Mouse (Mus musculus) lung, postnatal 0 days (tissue): ENCODE measurements around the gene H2al2a. TPM values are rescaled to one million over a fixed set of nuclear protein-coding genes. Genes with fewer than 3 reads are reported as not detected.
A peak's percentile ranks its signal among the peaks of the same experiment; 100 is the strongest.

Experiments
- ATAC-seq: fragments of 200-750 bp; cut with Nextera tagmentation; 2 replicates; pipeline ENCODE4 v1.8.0; 2017; ENCODE audit warnings: moderate library complexity
- DNase-seq: peaks from one replicate; pipeline ENCODE4 v3.0.0-alpha.2; 2016; ENCODE audit warnings: low spot score
- H3K27ac ChIP-seq: fragments of 300-500 bp; sonication (generic); 2 replicates; pipeline ENCODE4 v1.5.1; 2014; ENCODE audit warnings: antibody characterized with exemption, mild to moderate bottlenecking, low read length, mixed read lengths
- H3K27me3 ChIP-seq: fragments of 300-500 bp; sonication (generic); replicated peaks from 2 replicates; pipeline ENCODE4 v1.6.1; 2014; ENCODE audit warnings: low read length, mixed read lengths; ENCODE audit not compliant: insufficient read depth
- H3K36me3 ChIP-seq: fragments of 300-500 bp; sonication (generic); 2 replicates; pipeline ENCODE4 v1.6.1; 2014; ENCODE audit warnings: low read length, mixed read lengths; ENCODE audit not compliant: insufficient read depth
- H3K4me1 ChIP-seq: fragments of 300-500 bp; sonication (generic); 2 replicates; pipeline ENCODE4 v1.6.1; 2014; ENCODE audit warnings: antibody characterized with exemption, low read depth, low read length, mixed read lengths; ENCODE audit not compliant: insufficient read depth
- H3K4me2 ChIP-seq: fragments of 300-500 bp; sonication (generic); replicated peaks from 2 replicates; pipeline ENCODE4 v1.6.1; 2014; ENCODE audit warnings: low read depth, mild to moderate bottlenecking, low read length, moderate library complexity, mixed read lengths
- H3K4me3 ChIP-seq: fragments of 300-500 bp; sonication (generic); 2 replicates; pipeline ENCODE4 v1.5.1; 2014; ENCODE audit warnings: low read depth, low read length
- H3K9ac ChIP-seq: fragments of 300-500 bp; sonication (generic); replicated peaks from 2 replicates; pipeline ENCODE4 v1.6.1; 2014; ENCODE audit warnings: low read depth, mild to moderate bottlenecking
- H3K9me3 ChIP-seq: fragments of 300-500 bp; sonication (generic); 2 replicates; pipeline ENCODE4 v1.6.1; 2016; ENCODE audit warnings: low read length, mixed read lengths
- CTCF ChIP-seq: IDR thresholded peaks from 2 replicates; pipeline ENCODE4 v1.5.1; 2016; ENCODE audit warnings: antibody characterized with exemption, mild to moderate bottlenecking
- EP300 ChIP-seq: IDR thresholded peaks from 2 replicates; pipeline ENCODE4 v1.6.1; 2016; ENCODE audit warnings: antibody characterized with exemption, mild to moderate bottlenecking, control low read depth
- WGBS: fragments of 180-500 bp; shearing (Covaris S2); extraction: QIAGEN DNeasy Blood & Tissue Kit; methylation state at CpG from one replicate; pipeline ENCODE4 v1.1.7; 2014; 5-methylcytosine and 5-hydroxymethylcytosine counted together
- polyA plus RNA-seq: library from polyadenylated mRNA; unstranded; fragments of >200 nt; fragmentation: Nextera tagmentation; extraction: Ambion mirVana; gene quantifications from 2 replicates; pipeline ENCODE4 v1.2.1, GENCODE M21; 2015

Gene H2al2a
- not detected in 2 replicates for polyA plus RNA-seq

DNA sequence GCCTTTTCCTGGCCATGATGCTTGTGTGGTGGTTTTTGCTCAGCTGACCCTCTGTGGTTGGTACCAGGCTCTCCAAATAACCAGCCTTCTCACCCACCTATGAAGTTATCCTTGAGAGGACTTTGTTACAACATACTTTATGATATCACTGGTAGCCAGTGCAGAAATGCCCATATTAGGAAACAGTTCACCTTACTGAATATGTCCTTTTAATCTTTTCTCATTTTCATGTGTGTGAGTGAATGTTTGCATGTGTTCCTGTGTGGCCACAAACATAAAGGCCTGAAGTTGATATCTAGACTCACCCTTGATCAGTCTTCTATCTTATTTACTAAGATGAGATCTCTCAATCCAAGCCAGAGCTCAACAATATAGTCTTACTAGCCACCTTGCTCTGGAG is at the start of gene H2al2a:
TSS of gene H2al2a (minus strand) at position 101 of the 400 bp plus-strand sequence.
- ATAC-seq (no peak), DNase-seq (no peak)
- H3K27ac ChIP-seq, result no peak within 1 kb of the TSS
- TF ChIP-seq EP300 (no peak), CTCF (no peak)
- H3K9ac ChIP-seq, result no peak within 1 kb of the TSS
- H3K36me3 ChIP-seq, result no peaks in the 10 kb centered on the region
- no peaks in the 10 kb centered on the region for H3K27me3 ChIP-seq
- H3K9me3 ChIP-seq, result no peaks in the 10 kb centered on the region
- H3K4me2 ChIP-seq, result no peak within 1 kb of the TSS
- no peaks in the 10 kb centered on the region for H3K4me1 ChIP-seq
- H3K4me3 ChIP-seq, result no peak within 1 kb of the TSS

DNA sequence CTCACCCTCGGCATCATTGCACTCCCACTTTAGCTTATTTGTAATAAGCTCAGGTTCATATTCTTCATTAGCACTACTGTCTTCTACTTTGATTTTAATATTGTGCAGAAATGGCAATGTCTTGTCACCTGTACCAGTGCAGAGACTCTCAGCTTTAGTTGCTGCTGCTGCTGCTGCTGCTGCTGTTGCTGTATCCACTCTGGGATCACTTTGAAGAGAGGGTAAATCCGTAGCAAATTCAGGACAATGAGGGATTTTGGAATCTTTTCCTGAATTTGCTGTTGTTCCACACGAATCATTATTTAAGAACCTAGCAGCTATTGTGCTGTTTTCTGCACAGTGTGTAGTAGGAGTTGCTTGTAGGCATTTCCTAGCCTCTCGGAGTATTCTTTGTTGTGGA is 49.4 kb upstream of the H2al2a start:
- Histone ChIP-seq H3K9ac (peak overlapping the region; percentile 79; the same call in 1 of the 2 replicates), H3K4me1 (peaks cover 27% of the 10 kb centered on the region), H3K27ac (peak overlapping the region; percentile 96), H3K4me3 (peak overlapping the region; percentile 81), H3K27me3 (no peaks in the 10 kb centered on the region), H3K4me2 (peak overlapping the region; percentile 64), H3K9me3 (no peaks in the 10 kb centered on the region), H3K36me3 (no peaks in the 10 kb centered on the region)
- DNase-seq (no peak), ATAC-seq (no peak)
- WGBS, result 2% methylated on average over 4 of the region's 4 CpGs
- TF ChIP-seq CTCF, result no peak
- no peak for TF ChIP-seq EP300

DNA sequence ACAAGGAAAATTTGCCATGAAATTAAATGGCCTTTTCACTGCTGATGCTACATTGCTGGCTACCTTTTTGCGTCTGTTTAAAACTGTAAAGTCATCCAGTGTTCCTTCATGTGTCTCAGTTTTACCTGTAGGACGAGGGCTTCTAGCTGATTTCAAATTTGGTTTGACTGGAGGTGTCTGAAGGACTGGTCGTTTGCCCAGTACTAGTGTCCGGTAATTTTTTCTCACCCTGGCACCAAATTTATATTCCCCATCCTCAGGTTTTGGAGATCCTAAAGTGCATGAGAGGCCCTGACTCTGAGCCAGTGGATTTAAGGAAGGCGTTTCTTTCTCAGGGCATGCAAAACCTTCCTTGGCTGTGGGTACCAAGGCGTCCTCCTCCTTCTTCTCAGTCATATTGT is 49.0 kb upstream of the H2al2a start:
- Histone ChIP-seq H3K4me1 (peaks cover 29% of the 10 kb centered on the region), H3K36me3 (no peaks in the 10 kb centered on the region), H3K9ac (peak overlapping the region; percentile 79; the same call in 1 of the 2 replicates), H3K4me2 (peak overlapping the region; percentile 64), H3K27me3 (no peaks in the 10 kb centered on the region), H3K27ac (no peak overlapping the region), H3K4me3 (peak overlapping the region; percentile 81; the same call in 1 of the 2 replicates), H3K9me3 (no peaks in the 10 kb centered on the region)
- TF ChIP-seq CTCF, result no peak
- no peak for TF ChIP-seq EP300
- DNase-seq (no peak), ATAC-seq (no peak)
- WGBS, result 26% methylated on average over 6 of the region's 6 CpGs

DNA sequence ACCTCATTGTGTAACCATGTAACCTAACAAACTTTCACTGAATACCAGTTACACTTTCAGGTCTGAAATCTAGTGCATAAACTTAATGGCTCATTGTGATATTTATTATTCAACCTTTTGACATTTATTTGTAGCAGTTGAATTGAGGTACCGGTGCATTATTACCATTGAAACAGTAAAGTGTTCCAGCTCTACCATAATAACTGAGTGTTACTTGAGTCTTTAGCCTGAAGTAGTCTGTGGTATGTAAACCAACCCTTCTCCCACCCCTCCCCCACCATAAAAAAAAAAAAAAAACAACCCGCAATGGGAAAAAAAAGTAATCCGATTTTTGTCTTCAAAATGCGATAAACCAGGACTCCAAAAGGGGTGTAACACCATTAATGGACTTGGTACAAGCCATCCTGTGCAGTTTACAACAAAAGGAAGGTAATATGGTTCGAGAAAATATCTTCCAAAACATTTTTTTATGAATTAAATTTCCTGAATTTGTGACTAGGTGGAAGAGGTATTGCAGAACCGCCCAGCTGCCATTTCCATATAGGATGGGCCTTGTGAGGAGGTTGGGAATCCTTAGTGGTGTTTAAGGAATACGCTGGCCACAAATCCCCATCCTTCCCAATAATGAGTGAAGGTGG is 48.5 kb upstream of the H2al2a start:
- Histone ChIP-seq H3K27ac (no peak overlapping the region), H3K4me2 (peak overlapping the region; percentile 64), H3K9ac (peak overlapping the region; percentile 79; the same call in 1 of the 2 replicates), H3K4me1 (peaks cover 29% of the 10 kb centered on the region), H3K4me3 (peak overlapping the region; percentile 81; the same call in 1 of the 2 replicates), H3K27me3 (no peaks in the 10 kb centered on the region), H3K36me3 (no peaks in the 10 kb centered on the region), H3K9me3 (no peaks in the 10 kb centered on the region)
- DNase-seq (no peak), ATAC-seq (no peak)
- 14% methylated on average over 7 of the region's 7 CpGs for WGBS
- TF ChIP-seq EP300, result no peak

DNA sequence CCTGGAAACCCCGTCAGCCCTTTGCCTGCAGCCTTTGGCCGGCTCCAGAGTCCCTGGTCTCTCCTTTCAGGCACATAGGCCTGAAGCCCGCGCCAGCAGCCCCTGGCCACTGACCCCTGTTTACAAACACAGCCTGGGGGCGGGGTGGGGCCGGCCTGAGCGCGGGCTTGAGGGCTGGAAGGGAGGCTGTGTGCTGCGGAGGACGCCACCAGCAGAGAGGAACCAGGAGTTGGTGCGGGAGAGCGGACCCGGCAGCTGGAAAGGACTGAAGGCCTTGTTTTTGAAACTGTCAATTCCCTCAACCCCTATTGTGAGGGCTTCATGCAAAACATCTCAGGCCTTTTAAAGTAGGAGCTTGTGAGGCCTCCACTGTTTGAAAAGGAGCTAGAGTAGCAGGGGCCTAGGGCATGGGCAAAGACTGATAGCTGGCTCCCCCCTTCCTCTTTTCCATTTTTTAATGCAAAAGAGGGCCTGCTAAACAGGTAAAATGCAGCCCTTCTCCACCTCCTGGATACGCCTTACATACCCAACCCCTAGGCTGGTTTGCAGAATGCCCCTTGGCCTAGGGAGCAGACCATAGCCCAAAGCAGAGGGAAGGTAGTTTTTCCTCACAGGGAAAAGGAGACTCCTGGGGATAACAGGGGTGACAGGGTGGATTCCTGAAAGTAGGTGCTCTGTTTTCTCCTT is 44.6 kb upstream of the H2al2a start:
- H3K4me2 ChIP-seq, result no peak overlapping the region; the same call in 1 of the 2 replicates
- no peak overlapping the region for H3K4me3 ChIP-seq
- no peak for TF ChIP-seq CTCF
- TF ChIP-seq EP300, result no peak
- H3K27ac ChIP-seq, result peak overlapping the region; percentile 38; the same call in 1 of the 2 replicates
- H3K36me3 ChIP-seq, result no peaks in the 10 kb centered on the region
- H3K27me3 ChIP-seq, result no peaks in the 10 kb centered on the region
- H3K4me1 ChIP-seq, result peaks cover 28% of the 10 kb centered on the region; the same call in 1 of the 2 replicates
- 47% methylated on average over 14 of the region's 14 CpGs for WGBS
- no peak overlapping the region for H3K9ac ChIP-seq
- no peaks in the 10 kb centered on the region for H3K9me3 ChIP-seq
- ATAC-seq, result peak; percentile 50
- DNase-seq, result no peak

DNA sequence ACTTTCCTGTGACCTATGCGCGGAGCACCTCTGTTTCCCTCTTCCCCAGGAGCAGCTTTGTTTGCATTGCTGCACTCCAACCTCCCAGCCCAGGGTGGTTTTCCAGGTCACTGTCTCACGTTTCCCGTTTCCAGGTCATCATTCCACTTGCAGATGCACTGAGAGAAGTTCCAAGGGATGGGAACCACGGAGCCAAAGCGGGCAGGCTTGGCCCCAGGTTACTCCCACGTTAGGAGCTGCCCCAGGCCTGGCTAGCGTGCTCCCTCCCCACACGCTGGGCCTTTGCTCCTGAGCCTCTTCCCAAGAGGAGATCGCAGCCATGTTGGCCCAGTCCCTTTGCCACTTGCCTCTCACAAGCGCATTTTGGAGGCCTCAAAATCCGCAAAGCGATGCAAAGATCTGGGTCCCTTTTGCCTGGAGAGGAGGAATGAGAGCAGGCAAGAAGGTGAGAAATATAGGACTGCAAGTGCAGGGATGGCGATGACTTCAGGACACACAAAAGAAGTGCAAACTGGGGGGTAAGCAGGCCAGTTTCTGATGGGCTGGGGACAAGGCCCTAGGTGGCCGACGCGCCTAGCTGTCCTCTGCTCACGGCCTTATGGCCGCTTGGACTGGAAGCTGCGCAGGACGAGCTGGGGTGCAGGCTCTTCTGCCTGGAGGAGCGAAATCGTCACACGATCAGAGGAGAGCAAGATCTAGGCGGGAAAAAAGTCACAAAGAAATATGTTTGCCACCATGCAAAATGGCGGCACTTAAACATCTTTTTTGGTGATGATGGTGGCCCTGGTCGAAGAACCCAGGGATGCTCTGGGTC is 43.8 kb upstream of the H2al2a start:
- H3K27me3 ChIP-seq, result no peaks in the 10 kb centered on the region
- 76% methylated on average over 27 of the region's 27 CpGs for WGBS
- H3K9me3 ChIP-seq, result no peaks in the 10 kb centered on the region
- H3K9ac ChIP-seq, result no peak overlapping the region
- TF ChIP-seq EP300 (no peak), CTCF (no peak)
- no peak for ATAC-seq
- H3K4me2 ChIP-seq, result no peak overlapping the region
- no peak for DNase-seq
- H3K27ac ChIP-seq, result no peak overlapping the region
- H3K4me1 ChIP-seq, result peaks cover 20% of the 10 kb centered on the region; the same call in 1 of the 2 replicates
- no peaks in the 10 kb centered on the region for H3K36me3 ChIP-seq
- H3K4me3 ChIP-seq, result no peak overlapping the region
